Mouse (Mus musculus): ENCODE data around the gene Dpp6.
"Not testable (repeated sequence)": the region's sequence is repeated elsewhere in the genome, so short reads cannot be mapped to it uniquely, and the experiment has no call there.

Dpp6 gene

DNA sequence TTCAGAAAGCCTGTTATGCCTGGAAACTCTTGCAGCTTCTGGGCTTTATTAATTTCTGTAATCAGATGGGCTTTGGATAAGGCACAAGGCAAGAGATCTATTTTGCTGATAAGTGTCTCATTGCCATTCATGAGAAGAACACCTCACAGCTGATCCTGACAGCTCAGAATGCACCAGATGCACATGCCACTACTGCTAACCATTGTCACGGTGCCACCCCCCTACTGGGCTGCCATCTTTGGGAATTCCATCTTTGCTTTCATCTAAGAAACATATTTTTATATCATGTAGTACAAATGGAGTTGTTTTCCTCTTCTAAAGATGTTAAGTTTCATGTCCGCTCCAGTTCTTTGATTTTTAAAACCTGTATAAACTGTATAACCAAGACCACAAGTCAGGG is 664.7 kb downstream of the Dpp6 start:
- no peak for DNase-seq (ENCODE audit: low read depth, low spot score)

DNA sequence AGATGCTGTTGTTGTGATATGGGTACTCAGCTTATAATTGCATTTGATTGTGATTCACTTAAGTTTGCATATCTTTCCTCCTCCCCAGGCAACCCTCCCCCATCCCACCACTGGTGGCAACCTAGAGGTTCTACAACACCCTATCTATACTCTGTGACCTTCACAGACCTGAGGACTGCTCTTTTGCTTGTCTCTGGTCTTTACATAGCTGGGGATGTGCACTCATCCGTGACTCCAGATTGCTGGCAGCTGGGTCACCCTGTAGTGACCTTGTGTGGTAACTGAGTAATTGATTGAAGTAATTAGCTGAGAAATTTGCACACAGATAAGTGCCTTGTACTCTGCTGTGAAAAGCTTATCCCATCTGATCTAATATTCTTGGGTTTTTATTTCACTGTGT is 669.1 kb downstream of the Dpp6 start:
- peak; percentile 21 for DNase-seq (ENCODE audit: low read depth, low spot score)

DNA sequence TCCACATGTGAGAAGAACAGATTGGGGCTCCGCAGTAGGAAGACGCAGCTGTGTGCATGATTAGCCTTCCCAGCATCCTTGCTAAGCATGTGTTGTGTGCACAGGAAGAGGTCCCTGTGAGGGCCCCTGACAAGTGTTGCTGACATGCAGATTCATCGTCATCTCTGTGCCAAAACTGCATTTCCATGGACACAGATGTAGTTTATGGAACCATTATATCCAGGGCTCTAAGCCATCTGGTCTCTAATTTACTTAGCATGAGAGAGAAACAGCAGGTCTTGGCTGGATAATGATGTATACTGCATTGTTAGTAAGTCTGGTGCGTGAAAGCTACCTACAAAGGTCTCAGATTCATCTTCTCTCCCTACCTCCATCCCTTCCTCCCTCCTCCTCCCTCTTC is 673.9 kb downstream of the Dpp6 start:
- DNase-seq (ENCODE audit: low read depth, low spot score): no peak

DNA sequence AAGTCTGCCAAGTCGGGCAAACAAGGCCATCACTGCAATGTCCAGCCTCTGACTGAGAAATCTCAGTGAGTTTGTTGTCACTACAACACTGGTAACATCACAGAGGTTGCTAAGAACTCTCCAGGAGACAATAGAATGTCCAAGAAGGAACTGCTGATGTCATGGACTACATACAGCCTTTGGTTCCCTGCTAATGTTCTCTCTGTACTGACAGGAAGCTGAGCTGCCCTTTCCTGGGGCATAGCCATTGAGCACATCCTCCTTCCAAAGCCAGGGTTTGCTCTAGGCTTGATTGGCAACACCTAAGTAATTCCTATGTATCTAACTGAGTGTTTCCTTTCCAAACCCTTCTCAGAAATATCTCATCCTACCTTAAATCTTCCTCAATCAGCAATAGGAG is 684.3 kb downstream of the Dpp6 start, which contains the start of gene Speer4b:
Gene Speer4b, minus strand, starts transcription at position 101 of the 400 bp plus-strand sequence.
- DNase-seq (ENCODE audit: low read depth, low spot score): not testable (repeated sequence)

- DNase-seq (ENCODE audit: low read depth, low spot score): no peak
These were observed 701.7 kb downstream of the Dpp6 start for GRCm38 (mm10) chr5:27518716-27519115.

GRCm38 (mm10) chr5:27526906-27527305 is 709.9 kb downstream of the Dpp6 start:
- DNase-seq (ENCODE audit: low read depth, low spot score): no peak

- DNase-seq (ENCODE audit: low read depth, low spot score): peak; percentile 80
These were observed 727.8 kb downstream of the Dpp6 start for GRCm38 (mm10) chr5:27544816-27545270.

DNA sequence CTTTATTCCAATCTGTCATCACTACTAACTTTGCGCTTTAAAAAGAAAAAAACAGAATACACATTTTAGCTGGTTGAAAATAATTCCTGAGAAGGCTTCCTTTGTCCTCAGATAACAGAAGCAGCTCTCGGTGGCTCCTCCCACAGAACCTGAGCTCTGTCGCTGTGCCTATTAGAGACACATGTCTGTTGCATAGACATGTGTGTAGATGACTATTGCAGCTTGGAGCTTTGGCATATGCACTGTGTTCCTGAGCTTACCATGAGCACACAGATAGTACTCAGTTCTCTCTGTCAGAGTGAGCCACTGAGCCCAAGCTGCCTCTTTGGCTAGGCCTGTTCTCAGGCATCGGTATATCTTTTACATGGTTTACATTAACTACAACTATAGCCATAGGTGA is 732.3 kb downstream of the Dpp6 start:
- no peak for DNase-seq (ENCODE audit: low read depth, low spot score)

GRCm38 (mm10) chr5:27565700-27566099 is 748.7 kb downstream of the Dpp6 start:
- DNase-seq (ENCODE audit: low read depth, low spot score): no peak

GRCm38 (mm10) chr5:27587970-27588758 is 771.2 kb downstream of the Dpp6 start:
- DNase-seq (ENCODE audit: low read depth, low spot score): no peak

DNA sequence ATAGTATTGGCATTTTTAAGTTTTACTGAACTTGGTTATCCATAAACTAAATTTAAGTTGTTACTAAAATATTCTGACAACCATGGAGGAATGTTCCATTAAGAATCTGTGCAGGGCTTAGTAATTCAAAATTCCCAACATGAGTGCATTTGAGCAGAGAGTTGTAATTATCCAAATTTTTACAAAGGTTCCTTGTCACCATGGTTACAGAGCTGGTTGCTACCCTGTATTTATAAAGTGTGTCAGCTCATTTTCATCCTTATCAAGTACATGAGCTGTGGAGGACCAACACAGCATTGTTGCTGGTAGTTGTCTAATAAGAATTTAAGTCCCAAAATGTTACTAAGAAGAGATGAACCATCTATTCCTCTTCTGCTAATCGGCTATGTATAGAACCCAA is 787.1 kb downstream of the Dpp6 start:
- no peak for DNase-seq (ENCODE audit: low read depth, low spot score)

- peak; percentile 71 for DNase-seq (ENCODE audit: low read depth, low spot score)
These were observed 798.8 kb downstream of the Dpp6 start for GRCm38 (mm10) chr5:27615769-27616168.

GRCm38 (mm10) chr5:27621811-27622210 is 804.8 kb downstream of the Dpp6 start:
- DNase-seq (ENCODE audit: low read depth, low spot score): no peak

GRCm38 (mm10) chr5:27623876-27624275 is 806.9 kb downstream of the Dpp6 start:
- DNase-seq (ENCODE audit: low read depth, low spot score): no peak

- no peak for DNase-seq (ENCODE audit: low read depth, low spot score)
These were observed 815.1 kb downstream of the Dpp6 start for GRCm38 (mm10) chr5:27632151-27632550.

DNA sequence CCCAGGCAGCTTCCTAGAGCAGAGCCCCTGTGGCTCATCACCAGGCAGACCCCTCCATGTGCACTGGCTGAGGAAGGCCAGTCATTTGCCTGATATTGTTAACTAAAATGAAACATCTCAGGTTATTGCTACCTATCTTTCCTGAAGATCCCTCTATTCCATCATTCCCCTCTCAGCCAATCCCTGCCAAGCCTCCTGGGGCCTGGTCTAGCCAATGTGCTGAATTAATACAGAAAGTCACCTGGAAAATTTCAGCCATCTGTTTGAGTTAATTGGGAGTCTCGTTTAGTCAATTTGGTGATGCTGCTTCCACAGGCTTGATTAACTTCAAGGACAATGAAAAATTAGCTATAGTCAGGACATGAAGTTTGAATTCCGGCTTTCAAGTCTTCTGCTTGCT is 818.9 kb downstream of the Dpp6 start:
- DNase-seq (ENCODE audit: low read depth, low spot score): no peak

GRCm38 (mm10) chr5:27641876-27642275 is 824.9 kb downstream of the Dpp6 start:
- DNase-seq (ENCODE audit: low read depth, low spot score): no peak

- peak; percentile 83 for DNase-seq (ENCODE audit: low read depth, low spot score)
These were observed 835.1 kb downstream of the Dpp6 start for GRCm38 (mm10) chr5:27651879-27652814.

DNA sequence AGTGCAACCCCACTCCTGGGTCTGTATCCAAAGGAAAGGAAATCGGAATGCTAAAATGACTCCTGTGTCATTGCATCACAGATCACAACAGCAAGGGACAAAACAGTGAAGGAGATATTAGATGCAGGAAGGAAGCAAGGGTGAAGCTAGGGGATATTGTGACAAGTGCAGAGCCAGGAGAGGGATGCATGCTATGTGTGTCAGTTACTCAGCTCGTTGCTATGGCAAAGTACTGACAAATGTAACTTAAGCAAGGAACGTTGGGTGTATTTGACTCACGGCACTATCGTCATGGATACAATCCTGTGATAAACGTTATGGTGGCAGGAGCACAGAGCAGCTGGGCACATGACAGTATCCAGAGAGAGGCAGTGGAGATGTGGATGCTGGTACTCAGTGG is 839.1 kb downstream of the Dpp6 start:
- no peak for DNase-seq (ENCODE audit: low read depth, low spot score)

DNA sequence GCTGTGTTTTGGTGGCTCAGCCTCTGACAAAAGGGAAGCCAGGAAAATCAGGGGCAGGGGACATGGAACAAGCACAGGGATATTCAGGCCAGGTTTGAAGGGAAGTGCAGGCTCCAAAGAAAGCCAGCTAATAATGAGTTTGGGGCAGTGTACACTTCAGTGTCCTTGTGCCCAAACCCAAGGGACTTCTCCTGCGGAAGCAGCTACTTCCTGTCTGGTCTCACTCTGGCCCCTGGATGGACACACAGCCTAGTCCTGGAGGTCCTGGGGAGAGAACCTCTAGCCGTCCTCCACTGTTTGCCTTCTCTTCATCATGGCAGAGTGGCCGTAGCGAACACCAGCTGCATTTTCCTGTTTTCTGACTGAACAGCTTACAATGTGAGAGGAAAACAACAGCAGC is 840.7 kb downstream of the Dpp6 start:
- DNase-seq (ENCODE audit: low read depth, low spot score): no peak

GRCm38 (mm10) chr5:27658165-27658564 is 841.2 kb downstream of the Dpp6 start:
- no peak for DNase-seq (ENCODE audit: low read depth, low spot score)

DNA sequence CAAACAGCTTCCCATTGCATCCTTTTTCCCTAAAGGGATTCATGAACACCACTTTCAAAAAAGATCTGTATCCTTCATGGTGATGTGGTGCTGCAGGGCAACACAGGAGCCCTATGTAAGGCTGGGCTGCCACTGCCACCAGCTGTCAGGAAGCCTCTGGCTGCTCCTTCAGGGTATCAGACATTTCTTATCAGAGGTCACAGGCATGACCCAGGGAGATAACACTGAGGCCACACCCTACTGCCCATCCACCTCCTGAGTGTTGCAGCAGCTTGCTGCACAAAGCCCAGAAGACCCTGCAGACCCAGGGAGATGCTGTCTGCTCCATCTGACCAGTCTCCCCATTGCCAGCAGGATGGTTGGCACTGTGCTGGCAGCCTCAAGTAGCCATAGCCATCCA is 841.6 kb downstream of the Dpp6 start:
- DNase-seq (ENCODE audit: low read depth, low spot score): no peak

Data from ZHBTc4 (cell line).